Mouse (Mus musculus) ES-CJ7 (cell line): ENCODE measurements around the gene Mindy1.
A peak's percentile ranks its signal among the peaks of the same experiment; 100 is the strongest.

Experiments
- DNase-seq: peaks from one replicate; pipeline ENCODE4 v3.0.0; 2011; ENCODE audit warnings: low read depth, low spot score

Mindy1 gene

GRCm38 (mm10) chr3:95319701-95320625 is 38.8 kb downstream of the Mindy1 start:
- DNase-seq = no peak

- no peak for DNase-seq
These were observed 42.3 kb downstream of the Mindy1 start for GRCm38 (mm10) chr3:95323429-95323828.

GRCm38 (mm10) chr3:95324454-95325144 is 43.5 kb downstream of the Mindy1 start:
- DNase-seq = no peak

GRCm38 (mm10) chr3:95328803-95329404 is 47.8 kb downstream of the Mindy1 start:
- no peak for DNase-seq

GRCm38 (mm10) chr3:95331528-95331927 is 50.4 kb downstream of the Mindy1 start:
- DNase-seq = no peak

- DNase-seq = no peak
These were observed 56.2 kb downstream of the Mindy1 start for GRCm38 (mm10) chr3:95337345-95337744.

GRCm38 (mm10) chr3:95338251-95338650 is 57.1 kb downstream of the Mindy1 start:
- no peak for DNase-seq

GRCm38 (mm10) chr3:95343356-95344000 is 62.3 kb downstream of the Mindy1 start:
- peak; percentile 30 for DNase-seq
